Mouse (Mus musculus) C2C12 (cell line): Measurements from ENCODE around the gene Pnpla5. TPM values are rescaled to one million over a fixed set of nuclear protein-coding genes. Genes with fewer than 3 reads are reported as not detected.

ENCODE experiments used
- H3K27me3 ChIP-seq: one replicate; pipeline ENCODE4 v1.6.1; 2011; ENCODE audit not compliant: control insufficient read depth, insufficient read depth, insufficient read length
- H3K36me3 ChIP-seq: one replicate; pipeline ENCODE4 v1.6.1; 2011; ENCODE audit not compliant: control insufficient read depth, insufficient read depth
- H3K4me3 ChIP-seq: one replicate; pipeline ENCODE4 v1.5.1; 2011; ENCODE audit warnings: mild to moderate bottlenecking, control low read depth; ENCODE audit not compliant: poor library complexity, insufficient read depth, severe bottlenecking
- H3K79me2 ChIP-seq: one replicate; pipeline ENCODE4 v1.6.1; 2011; ENCODE audit not compliant: control insufficient read depth, insufficient read depth
- H3K79me3 ChIP-seq: one replicate; pipeline ENCODE4 v1.6.1; 2011; ENCODE audit warnings: low read depth, control low read depth
- H3ac ChIP-seq: one replicate; pipeline ENCODE3; 2011; ENCODE audit warnings: low read depth; ENCODE audit not compliant: control insufficient read depth, insufficient read length
- CEBPB ChIP-seq: IDR thresholded peaks from one replicate; pipeline ENCODE4 v1.6.1; 2011; ENCODE audit warnings: low read depth, mild to moderate bottlenecking, control low read depth, moderate library complexity
- CTCF ChIP-seq: IDR thresholded peaks from one replicate; pipeline ENCODE4 v1.5.1; 2011; ENCODE audit not compliant: control insufficient read depth, insufficient read depth, insufficient read length
- FOSL1 ChIP-seq: IDR thresholded peaks from one replicate; pipeline ENCODE4 v1.8.0; 2011; ENCODE audit warnings: mild to moderate bottlenecking, low read length; ENCODE audit not compliant: poor library complexity, insufficient read depth, severe bottlenecking
- MAX ChIP-seq: IDR thresholded peaks from one replicate; pipeline ENCODE4 v1.6.1; 2011; ENCODE audit warnings: mild to moderate bottlenecking, control low read depth
- MYOD1 ChIP-seq: IDR thresholded peaks from one replicate; pipeline ENCODE4 v1.6.1; 2011; ENCODE audit warnings: low read depth; ENCODE audit not compliant: control insufficient read depth, insufficient read length
- MYOG ChIP-seq: IDR thresholded peaks from one replicate; pipeline ENCODE4 v1.6.1; 2011; ENCODE audit not compliant: control insufficient read depth, insufficient read length; ENCODE audit errors: extremely low read depth
- USF1 ChIP-seq: IDR thresholded peaks from one replicate; pipeline ENCODE4 v1.6.1; 2011; ENCODE audit warnings: low read depth, mild to moderate bottlenecking, control low read depth, moderate library complexity
- polyA plus RNA-seq: library from polyadenylated mRNA; unstranded; fragments of >200 nt; fragmentation: generic; extraction: Trizol; gene quantifications from one replicate; pipeline ENCODE4 v1.2.1, GENCODE M21; 2012; ENCODE audit warnings: missing spikeins

The Pnpla5 gene
- polyA plus RNA-seq, 1 experiment = not detected

DNA sequence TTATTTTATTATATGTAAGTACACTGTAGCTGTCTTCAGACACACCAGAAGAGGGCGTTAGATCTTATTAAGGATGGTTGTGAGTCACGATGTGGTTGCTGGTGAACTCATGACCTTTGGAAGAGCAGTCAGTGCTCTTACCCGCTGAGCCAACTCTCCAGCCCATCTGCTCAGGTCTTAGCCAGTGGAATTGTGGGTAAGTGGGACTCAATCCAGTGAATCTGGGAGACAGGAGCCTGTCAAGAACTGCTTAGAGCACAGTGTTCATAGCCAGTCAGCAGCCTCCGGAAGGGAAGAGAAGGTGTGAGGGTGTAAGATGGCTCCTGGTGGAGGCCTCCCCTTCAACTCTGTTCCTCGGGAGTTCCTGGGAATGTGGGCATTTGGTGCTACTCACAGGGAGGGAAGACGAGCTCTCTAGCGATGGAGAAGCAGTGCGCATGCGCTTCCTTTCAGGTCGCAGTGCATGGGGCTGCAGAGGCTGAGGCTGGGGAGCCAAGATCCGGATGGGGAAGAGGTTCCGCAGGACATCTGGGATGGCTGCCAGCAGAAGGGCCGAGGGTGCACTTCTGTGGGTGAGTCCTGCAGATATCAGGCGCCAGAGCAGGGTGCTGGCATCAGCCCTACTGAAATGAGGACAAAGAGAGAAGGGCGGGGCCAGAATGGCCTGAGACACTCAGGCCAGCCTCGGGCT, 8.3 kb upstream of the Pnpla5 start:
- Histone ChIP-seq H3K27me3 (peaks cover 31% of the 10 kb centered on the region), H3ac (no peak overlapping the region), H3K36me3 (no peaks in the 10 kb centered on the region), H3K79me3 (no peaks in the 10 kb centered on the region), H3K4me3 (no peak overlapping the region), H3K79me2 (no peaks in the 10 kb centered on the region)
- TF ChIP-seq MYOG (no peak), USF1 (no peak), MYOD1 (no peak), FOSL1 (no peak), MAX (no peak), CEBPB (no peak), CTCF (no peak)

DNA sequence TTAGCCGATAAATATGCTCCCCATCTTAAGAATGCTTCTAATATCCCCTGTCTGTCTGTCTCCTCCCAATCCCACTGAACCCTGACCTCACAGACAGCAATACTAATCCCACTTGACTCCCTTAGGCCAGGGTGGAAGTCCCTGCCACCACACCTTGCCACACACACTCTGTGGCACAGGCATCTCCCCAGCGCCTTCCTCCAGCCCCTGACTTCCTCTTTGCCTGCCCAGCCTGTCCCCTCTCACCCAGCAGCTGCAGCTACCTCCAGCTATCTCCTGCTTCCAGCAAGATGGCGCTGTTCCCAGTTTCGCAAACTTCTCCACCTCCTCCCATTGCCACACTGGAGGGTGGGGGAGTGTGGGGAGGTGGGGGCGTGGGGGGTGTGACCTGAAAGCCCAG, 3.9 kb upstream of the Pnpla5 start:
- no peaks in the 10 kb centered on the region for H3K36me3 ChIP-seq
- peaks cover 63% of the 10 kb centered on the region for H3K27me3 ChIP-seq
- no peak for TF ChIP-seq FOSL1
- TF ChIP-seq MYOG = no peak
- no peak for TF ChIP-seq MYOD1
- no peak for TF ChIP-seq CTCF
- TF ChIP-seq MAX = no peak
- no peaks in the 10 kb centered on the region for H3K79me2 ChIP-seq
- H3K4me3 ChIP-seq = no peak overlapping the region
- H3ac ChIP-seq = no peak overlapping the region
- no peaks in the 10 kb centered on the region for H3K79me3 ChIP-seq

DNA sequence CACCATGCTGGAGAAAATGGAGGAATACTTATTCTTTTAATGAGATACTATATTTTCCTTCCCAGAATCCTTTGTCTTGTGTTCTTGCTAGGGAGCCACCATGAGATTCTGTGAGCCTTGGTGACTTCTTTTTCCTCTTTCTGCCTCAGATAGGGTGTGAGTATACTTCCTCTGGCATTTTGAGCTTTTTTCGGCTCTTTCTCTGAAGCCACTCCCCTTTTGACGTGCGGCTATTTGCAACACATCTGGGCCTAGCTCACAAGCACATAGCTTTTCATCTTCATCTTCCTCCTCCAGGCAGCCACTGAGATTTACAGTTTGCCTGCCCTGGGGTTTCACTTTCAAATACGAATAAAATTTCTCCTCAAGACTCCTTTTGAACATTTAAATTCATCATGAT, 3.5 kb upstream of the Pnpla5 start:
- H3K79me2 ChIP-seq = no peaks in the 10 kb centered on the region
- H3K27me3 ChIP-seq = peaks cover 67% of the 10 kb centered on the region
- no peaks in the 10 kb centered on the region for H3K36me3 ChIP-seq
- TF ChIP-seq USF1 (no peak), FOSL1 (no peak), MAX (no peak), MYOD1 (no peak), CTCF (no peak), MYOG (no peak), CEBPB (no peak)
- no peak overlapping the region for H3ac ChIP-seq
- no peak overlapping the region for H3K4me3 ChIP-seq
- H3K79me3 ChIP-seq = no peaks in the 10 kb centered on the region

DNA sequence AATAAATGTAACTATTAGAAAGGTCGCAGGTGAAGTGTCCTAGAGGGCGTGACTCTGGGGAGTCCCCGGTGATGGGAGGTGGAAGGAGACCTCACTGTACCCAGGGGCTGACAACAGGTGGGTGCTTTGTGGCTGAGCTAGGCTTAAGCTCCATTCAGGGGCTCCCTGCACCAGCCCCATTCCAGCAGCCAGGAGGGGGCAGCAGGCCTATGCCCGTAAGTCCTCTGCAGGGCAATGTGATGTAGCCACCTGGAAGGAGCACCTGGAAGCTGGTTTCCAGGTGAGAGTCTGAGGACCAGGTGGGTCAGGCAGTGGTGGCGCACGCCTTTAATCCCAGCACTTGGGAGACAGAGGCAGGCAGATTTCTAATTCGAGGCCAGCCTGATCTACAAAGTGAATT, 1.1 kb upstream of the Pnpla5 start:
- TF ChIP-seq USF1 = no peak
- TF ChIP-seq FOSL1 = no peak
- TF ChIP-seq CEBPB = no peak
- TF ChIP-seq MYOG = no peak
- TF ChIP-seq MYOD1 = no peak
- TF ChIP-seq MAX = no peak
- TF ChIP-seq CTCF = no peak
- H3K27me3 ChIP-seq = peaks cover 83% of the 10 kb centered on the region

DNA sequence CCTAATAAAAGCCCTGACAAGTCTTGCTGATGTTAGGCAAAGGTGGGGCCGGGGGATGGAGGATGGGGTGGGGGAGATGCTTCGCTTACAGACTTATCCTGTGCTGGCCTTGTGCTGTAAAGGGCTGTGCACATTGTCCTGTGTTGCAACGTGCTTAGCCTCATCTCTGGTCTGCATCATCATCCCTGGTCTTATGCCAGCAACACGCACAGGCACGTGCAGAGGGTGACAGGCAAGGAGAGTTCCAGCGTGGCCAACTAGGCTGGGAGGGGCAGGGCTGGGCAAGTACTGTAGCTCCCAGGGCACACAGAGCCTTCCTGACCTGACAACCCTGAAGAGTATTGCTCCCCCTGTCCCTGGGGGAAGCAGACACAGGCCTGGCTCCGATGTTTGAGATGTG, 1.9 kb downstream of the Pnpla5 start:
- Histone ChIP-seq H3K36me3 (no peaks in the 10 kb centered on the region), H3K27me3 (peaks cover 67% of the 10 kb centered on the region), H3K4me3 (no peak overlapping the region), H3K79me3 (no peaks in the 10 kb centered on the region), H3ac (no peak overlapping the region), H3K79me2 (no peaks in the 10 kb centered on the region)
- no peak for TF ChIP-seq FOSL1
- TF ChIP-seq CTCF = no peak
- no peak for TF ChIP-seq CEBPB
- no peak for TF ChIP-seq MYOD1
- no peak for TF ChIP-seq MAX
- TF ChIP-seq MYOG = no peak
- no peak for TF ChIP-seq USF1

More for the DNA sequence above, 1.1 kb upstream of the Pnpla5 start:
- Histone ChIP-seq H3K4me3 (no peak overlapping the region), H3K79me3 (no peaks in the 10 kb centered on the region), H3ac (no peak overlapping the region), H3K36me3 (no peaks in the 10 kb centered on the region), H3K79me2 (no peaks in the 10 kb centered on the region)

DNA sequence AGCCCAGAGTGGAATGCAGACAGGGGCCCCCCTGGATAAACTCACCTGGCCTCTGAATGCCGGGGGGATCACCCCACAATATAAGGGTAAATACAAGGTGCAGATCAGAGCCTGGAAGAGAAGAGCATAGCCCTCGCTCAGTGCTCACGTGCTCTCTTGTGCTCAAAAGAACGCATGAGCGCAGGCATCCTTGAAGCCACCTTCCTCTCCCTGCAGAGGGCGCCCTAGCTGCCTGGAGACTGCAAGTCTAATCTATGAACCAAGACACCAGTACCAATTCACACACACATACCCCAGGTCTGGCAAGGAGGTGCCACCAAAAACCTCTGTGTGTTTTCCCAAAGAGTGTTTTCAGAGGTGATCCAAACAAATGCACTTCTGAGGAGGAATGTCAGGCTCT, 2.4 kb downstream of the Pnpla5 start:
- Histone ChIP-seq H3ac (no peak overlapping the region), H3K79me3 (no peaks in the 10 kb centered on the region), H3K27me3 (peaks cover 63% of the 10 kb centered on the region), H3K36me3 (no peaks in the 10 kb centered on the region), H3K79me2 (no peaks in the 10 kb centered on the region), H3K4me3 (no peak overlapping the region)
- no peak for TF ChIP-seq USF1
- no peak for TF ChIP-seq FOSL1
- no peak for TF ChIP-seq MAX
- TF ChIP-seq MYOG = no peak
- TF ChIP-seq CEBPB = no peak
- no peak for TF ChIP-seq CTCF
- TF ChIP-seq MYOD1 = no peak
